Mouse (Mus musculus): ENCODE results near the gene Ankrd17.

GRCm38 (mm10) chr5:90233305-90233704, 133.1 kb downstream of the Ankrd17 start:
- TF ChIP-seq POLR2A (IDR thresholded peaks at IDR 0.05; ENCODE audit: extremely low read depth, insufficient read depth, low read length) (no peak), CTCF (IDR thresholded peaks at IDR 0.05; ENCODE audit: extremely low read depth, insufficient read depth, low read length) (no peak)
